Mouse (Mus musculus): Measurements from ENCODE around the gene Naip2. TPM values are rescaled to one million over a fixed set of nuclear protein-coding genes. Genes with fewer than 3 reads are reported as not detected.

Naip2 gene
- polyA plus RNA-seq, 1 experiment from 2014 or later = 0.17 TPM

- under 1% methylated on average over 44 of the region's 44 CpGs for whole genome bisulfite sequencing
- Histone ChIP-seq H3K36me3 (peaks cover 2% of the 10 kb centered on the region; the same call in 1 of the 2 replicates), H3K4me1 (peaks cover 34% of the 10 kb centered on the region), H3K9ac (replicated peaks) (peak within 1 kb of the TSS; percentile 92), H3K27ac (replicated peaks) (peak within 1 kb of the TSS; percentile 87), H3K9me3 (replicated peaks) (no peaks in the 10 kb centered on the region), H3K27me3 (replicated peaks) (no peaks in the 10 kb centered on the region), H3K4me2 (peak within 1 kb of the TSS; percentile 78), H3K4me3 (replicated peaks) (peak within 1 kb of the TSS; percentile 98)
- peak; percentile 83 for ATAC-seq (ENCODE audit: low FRiP score)
Measured at GRCm38 (mm10) chr13:100103748-100104254, 98.1 kb downstream of the Naip2 start, which contains the start of gene Bdp1. Bdp1 (minus strand) TSS chr13:100104070.

- peak overlapping the region; percentile 78 for H3K4me2 ChIP-seq
- no peak for ATAC-seq (ENCODE audit: low FRiP score)
- H3K27me3 ChIP-seq (replicated peaks) = no peaks in the 10 kb centered on the region
- peak overlapping the region; percentile 98 for H3K4me3 ChIP-seq (replicated peaks)
- peaks cover 5% of the 10 kb centered on the region; the same call in 1 of the 2 replicates for H3K36me3 ChIP-seq
- H3K9ac ChIP-seq (replicated peaks) = peak overlapping the region; percentile 92
- no peaks in the 10 kb centered on the region for H3K9me3 ChIP-seq (replicated peaks)
- H3K27ac ChIP-seq (replicated peaks) = peak overlapping the region; percentile 87
- H3K4me1 ChIP-seq = peaks cover 30% of the 10 kb centered on the region
- WGBS = 10% methylated on average over 15 of the region's 15 CpGs
Measured at GRCm38 (mm10) chr13:100103052-100103658, 98.7 kb downstream of the Naip2 start.

GRCm38 (mm10) chr13:100098808-100099207 lies 103.1 kb downstream of the Naip2 start:
- H3K36me3 ChIP-seq = peaks cover 41% of the 10 kb centered on the region
- H3K27me3 ChIP-seq (replicated peaks) = no peaks in the 10 kb centered on the region
- no peak overlapping the region for H3K9ac ChIP-seq (replicated peaks)
- no peak overlapping the region for H3K4me2 ChIP-seq
- no peak for ATAC-seq (ENCODE audit: low FRiP score)
- H3K4me1 ChIP-seq = peaks cover 20% of the 10 kb centered on the region
- WGBS = 94% methylated on average over 6 of the region's 6 CpGs
- H3K9me3 ChIP-seq (replicated peaks) = no peaks in the 10 kb centered on the region
- H3K4me3 ChIP-seq (replicated peaks) = no peak overlapping the region
- H3K27ac ChIP-seq (replicated peaks) = no peak overlapping the region

Other genes with a start within 250 kb of the Naip2 start
- 38.3 and 38.7 TPM in 2 replicates for gene Mccc2, start 186.5 kb downstream of the Naip2 start, polyA plus RNA-seq (2015; fragmentation: Nextera tagmentation; extraction: Ambion mirVana)
- 25.4 and 25.5 TPM in 2 replicates for gene Bdp1, start 98.0 kb downstream of the Naip2 start, polyA plus RNA-seq (2015; fragmentation: Nextera tagmentation; extraction: Ambion mirVana)
- gene Serf1, start 94.1 kb downstream of the Naip2 start, polyA plus RNA-seq (2015; fragmentation: Nextera tagmentation; extraction: Ambion mirVana) = 332 and 439 TPM in 2 replicates
- gene Smn1, start 77.2 kb downstream of the Naip2 start, polyA plus RNA-seq (2015; fragmentation: Nextera tagmentation; extraction: Ambion mirVana) = 44.5 and 48.3 TPM in 2 replicates
- gene Naip5, start 44.2 kb upstream of the Naip2 start, polyA plus RNA-seq (2015; fragmentation: Nextera tagmentation; extraction: Ambion mirVana) = 0.18 and 0.59 TPM in 2 replicates
- 0.04 and 0.51 TPM in 2 replicates for gene Naip6, start 115.6 kb upstream of the Naip2 start, polyA plus RNA-seq (2015; fragmentation: Nextera tagmentation; extraction: Ambion mirVana)

Measured in neural tube, embryonic 15.5 days (tissue).